Mouse (Mus musculus): ENCODE measurements at regions not wholly inside any gene's neighbourhood (a gene's known extent, or its start where the extent isn't known, plus 50 kb on each side); places are given as distances from the start of the nearest gene placed in this dataset.
A peak's percentile ranks its signal among the peaks of the same experiment; 100 is the strongest.

DNA sequence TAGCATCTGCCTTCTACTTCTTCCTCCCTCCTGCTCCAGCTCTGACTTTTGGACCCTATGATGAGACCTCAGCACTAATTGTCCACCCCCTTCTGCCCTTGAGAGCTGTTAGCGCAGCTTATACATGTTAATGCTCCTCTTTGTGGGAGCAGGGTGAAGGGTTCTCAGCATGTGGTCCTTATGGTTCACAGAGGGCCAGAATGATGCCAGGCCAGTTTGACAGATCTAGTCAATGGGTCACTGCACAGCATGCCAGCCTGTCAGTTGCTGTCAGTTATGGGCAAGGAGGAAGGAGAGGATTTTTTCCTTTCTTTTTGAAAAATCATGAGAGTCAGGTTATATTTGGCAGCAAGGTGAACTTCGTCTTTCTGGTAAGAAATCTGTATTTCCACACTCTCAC is 68.4 kb downstream of the 4931417E11Rik start:
- no peak for ATAC-seq
- Histone ChIP-seq H3K27ac (no peak overlapping the region), H3K9me3 (replicated peaks) (no peaks in the 10 kb centered on the region), H3K4me1 (no peaks in the 10 kb centered on the region), H3K4me2 (no peak overlapping the region), H3K36me3 (ENCODE audit: poor library complexity, severe bottlenecking) (no peaks in the 10 kb centered on the region), H3K4me3 (no peak overlapping the region), H3K27me3 (no peaks in the 10 kb centered on the region), H3K9ac (no peak overlapping the region)
- 81% methylated on average over 2 of the region's 2 CpGs for WGBS

DNA sequence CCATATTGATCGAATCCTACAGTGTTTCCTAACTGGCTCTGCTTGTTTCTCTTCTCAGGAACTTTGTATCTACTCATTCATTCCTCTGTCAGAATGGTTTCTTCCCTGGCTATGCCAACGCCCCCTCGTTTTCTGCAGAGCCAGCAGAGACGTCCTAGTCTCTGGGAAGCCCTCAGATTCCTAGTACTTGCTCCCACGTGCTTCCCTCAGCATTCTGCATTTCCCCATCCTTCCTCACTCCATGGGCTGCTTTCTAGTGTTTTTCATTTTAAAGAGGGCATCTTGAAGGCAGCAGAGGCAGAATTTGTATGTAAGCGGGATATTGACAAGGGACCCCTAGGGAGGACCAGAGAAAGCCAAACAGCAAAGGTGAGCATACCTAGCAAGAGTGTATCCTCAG is 80.2 kb downstream of the 4931417E11Rik start:
- no peaks in the 10 kb centered on the region for H3K27me3 ChIP-seq
- no peak for ATAC-seq
- H3K4me1 ChIP-seq, result no peaks in the 10 kb centered on the region
- no peak overlapping the region for H3K4me3 ChIP-seq
- H3K27ac ChIP-seq, result no peak overlapping the region
- H3K36me3 ChIP-seq (ENCODE audit: poor library complexity, severe bottlenecking), result no peaks in the 10 kb centered on the region
- no peak overlapping the region for H3K9ac ChIP-seq
- no peak overlapping the region for H3K4me2 ChIP-seq
- no peaks in the 10 kb centered on the region for H3K9me3 ChIP-seq (replicated peaks)
- WGBS, result 68% methylated on average over 6 of the region's 6 CpGs

DNA sequence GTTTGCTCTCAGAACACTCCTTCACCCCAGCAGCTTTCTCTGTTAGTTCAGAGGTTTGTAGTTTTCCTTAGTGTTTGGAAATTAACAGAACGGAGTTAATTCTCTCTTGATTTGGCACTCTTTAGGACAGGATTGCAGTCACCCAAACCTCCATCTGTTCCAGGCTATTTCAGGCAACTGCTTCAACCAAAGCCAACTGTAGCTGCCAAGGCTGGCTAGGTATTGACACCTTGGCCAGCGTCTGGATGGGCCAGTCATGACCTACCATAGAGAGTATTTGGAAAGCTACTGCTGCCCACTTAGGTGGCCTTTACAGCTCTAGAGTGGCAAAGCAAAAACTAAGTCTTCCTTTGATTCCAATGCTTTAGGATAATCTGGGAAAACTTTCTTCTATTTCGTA is 83.2 kb downstream of the 4931417E11Rik start:
- Histone ChIP-seq H3K36me3 (ENCODE audit: poor library complexity, severe bottlenecking) (no peaks in the 10 kb centered on the region), H3K4me2 (no peak overlapping the region), H3K9me3 (replicated peaks) (no peaks in the 10 kb centered on the region), H3K27me3 (no peaks in the 10 kb centered on the region), H3K4me1 (no peaks in the 10 kb centered on the region), H3K9ac (no peak overlapping the region), H3K4me3 (no peak overlapping the region), H3K27ac (no peak overlapping the region)
- 92% methylated on average over 3 of the region's 3 CpGs for WGBS
- no peak for ATAC-seq

DNA sequence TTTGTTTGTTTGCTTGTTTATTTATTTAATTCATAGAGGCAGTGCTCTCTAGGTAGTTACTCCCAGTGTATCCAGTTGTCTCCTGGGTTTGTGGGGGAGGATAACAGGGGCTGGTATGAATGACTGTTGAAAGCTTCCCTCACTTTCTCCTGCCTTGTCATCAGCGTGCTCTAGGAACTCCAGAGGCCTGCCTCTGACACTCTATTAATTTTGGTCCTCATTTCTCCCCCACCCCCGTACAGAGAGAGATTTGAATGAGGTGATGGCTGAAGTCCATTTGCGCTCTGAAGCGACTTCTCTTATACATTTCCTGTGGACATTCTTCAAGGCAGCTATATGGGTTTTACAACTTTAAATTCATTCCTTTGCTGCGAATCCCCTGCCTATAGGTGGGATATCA is 89.6 kb downstream of the 4931417E11Rik start:
- WGBS, result 90% methylated on average over 5 of the region's 5 CpGs
- Histone ChIP-seq H3K27me3 (no peaks in the 10 kb centered on the region), H3K9ac (no peak overlapping the region), H3K4me1 (no peaks in the 10 kb centered on the region), H3K36me3 (ENCODE audit: poor library complexity, severe bottlenecking) (no peaks in the 10 kb centered on the region), H3K4me3 (no peak overlapping the region), H3K4me2 (no peak overlapping the region), H3K9me3 (replicated peaks) (peaks cover 4% of the 10 kb centered on the region), H3K27ac (no peak overlapping the region)
- no peak for ATAC-seq

DNA sequence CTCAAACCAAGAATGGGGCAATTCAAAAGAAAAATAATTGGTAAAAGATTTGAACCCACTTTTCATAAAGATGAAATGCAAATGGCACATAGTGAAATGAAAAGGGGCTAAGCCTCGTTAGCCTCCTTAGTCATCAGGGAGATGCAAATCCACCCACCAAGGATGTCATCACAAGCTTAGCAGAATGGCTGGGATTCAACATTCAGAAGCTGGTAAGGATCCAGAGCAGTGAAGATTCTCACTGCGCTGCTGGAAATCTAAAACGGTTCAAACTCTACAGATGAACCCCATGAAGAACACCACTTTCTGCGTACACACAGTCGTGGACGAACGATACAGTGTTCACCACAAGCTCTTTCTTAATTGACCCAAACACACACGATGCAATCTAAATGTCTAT is 91.6 kb downstream of the 4931417E11Rik start:
- WGBS, result 73% methylated on average over 8 of the region's 8 CpGs
- no peak overlapping the region for H3K4me2 ChIP-seq
- H3K9ac ChIP-seq, result no peak overlapping the region
- peaks cover 4% of the 10 kb centered on the region for H3K9me3 ChIP-seq (replicated peaks)
- H3K27ac ChIP-seq, result no peak overlapping the region
- no peak for ATAC-seq
- H3K27me3 ChIP-seq, result no peaks in the 10 kb centered on the region
- H3K36me3 ChIP-seq (ENCODE audit: poor library complexity, severe bottlenecking), result no peaks in the 10 kb centered on the region
- no peaks in the 10 kb centered on the region for H3K4me1 ChIP-seq
- H3K4me3 ChIP-seq, result no peak overlapping the region

DNA sequence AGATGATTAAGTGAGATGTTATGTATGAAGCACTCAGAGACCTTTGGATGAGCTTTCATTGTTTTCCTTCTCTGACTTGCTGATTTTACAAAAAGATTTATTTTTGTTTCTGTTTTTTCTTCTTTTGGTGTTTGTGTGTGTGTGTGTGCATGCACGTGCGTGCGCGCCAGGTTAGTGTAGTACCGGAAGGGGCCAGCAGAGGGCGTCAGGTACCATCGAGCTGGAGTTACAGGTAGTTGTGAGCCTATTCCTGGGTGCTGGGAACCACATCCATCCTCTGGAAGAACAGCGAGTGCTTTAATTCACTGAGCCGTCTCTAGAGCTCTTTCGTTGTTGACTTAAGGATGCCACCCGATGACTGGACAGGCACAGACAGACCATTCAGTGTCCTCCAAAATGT is 93.2 kb downstream of the 4931417E11Rik start:
- Histone ChIP-seq H3K9ac (no peak overlapping the region), H3K4me3 (no peak overlapping the region), H3K4me2 (no peak overlapping the region), H3K27ac (no peak overlapping the region), H3K9me3 (replicated peaks) (peaks cover 4% of the 10 kb centered on the region), H3K27me3 (no peaks in the 10 kb centered on the region), H3K4me1 (no peaks in the 10 kb centered on the region), H3K36me3 (ENCODE audit: poor library complexity, severe bottlenecking) (no peaks in the 10 kb centered on the region)
- no peak for ATAC-seq
- WGBS, result 93% methylated on average over 11 of the region's 11 CpGs

DNA sequence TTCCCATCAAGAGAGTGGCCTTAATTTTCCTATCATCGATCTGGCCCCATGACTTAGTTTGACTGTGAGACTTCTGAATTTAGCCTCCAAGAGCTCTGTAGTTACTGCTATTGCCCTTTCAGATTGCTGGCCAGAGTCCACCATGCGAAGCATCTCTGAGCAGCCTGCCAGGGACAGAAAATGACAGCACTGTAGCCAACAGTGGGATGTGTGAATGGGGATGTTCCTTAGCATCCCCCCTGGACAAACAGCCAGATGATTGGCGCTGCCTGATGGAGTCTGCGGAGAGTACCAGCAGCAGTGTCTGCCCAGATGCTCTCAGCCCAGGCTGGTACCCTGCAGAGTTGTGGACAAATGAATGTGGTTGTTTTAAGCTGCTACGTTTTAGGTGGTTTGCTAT is 96.6 kb downstream of the 4931417E11Rik start:
- WGBS, result 70% methylated on average over 5 of the region's 5 CpGs
- Histone ChIP-seq H3K36me3 (ENCODE audit: poor library complexity, severe bottlenecking) (no peaks in the 10 kb centered on the region), H3K4me2 (no peak overlapping the region), H3K27ac (no peak overlapping the region), H3K4me1 (peaks cover 14% of the 10 kb centered on the region), H3K27me3 (no peaks in the 10 kb centered on the region), H3K4me3 (no peak overlapping the region), H3K9ac (no peak overlapping the region), H3K9me3 (replicated peaks) (peaks cover 4% of the 10 kb centered on the region)
- ATAC-seq, result no peak

DNA sequence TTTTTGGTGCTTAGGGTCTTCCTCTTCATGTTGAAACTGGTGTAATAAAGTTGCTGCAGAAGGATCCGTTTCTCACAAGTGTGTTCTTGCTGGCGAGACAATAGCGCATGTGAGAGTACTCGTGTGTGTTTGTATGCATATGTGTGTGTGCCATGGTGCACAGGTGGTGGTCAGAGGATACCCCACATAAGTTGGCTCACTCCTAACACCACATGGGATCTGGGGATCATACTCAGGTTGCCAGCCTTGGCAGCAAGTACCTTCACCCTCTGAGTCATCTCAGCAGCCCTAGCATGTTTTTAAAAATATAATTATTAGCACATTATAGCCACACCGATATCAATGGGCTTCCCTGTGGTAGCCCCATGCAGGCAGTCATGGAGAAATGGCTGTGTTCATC is 97.6 kb downstream of the 4931417E11Rik start:
- no peak overlapping the region for H3K4me3 ChIP-seq
- H3K9me3 ChIP-seq (replicated peaks), result peaks cover 4% of the 10 kb centered on the region
- H3K9ac ChIP-seq, result no peak overlapping the region
- 93% methylated on average over 5 of the region's 5 CpGs for WGBS
- peaks cover 14% of the 10 kb centered on the region for H3K4me1 ChIP-seq
- no peak for ATAC-seq
- no peak overlapping the region for H3K27ac ChIP-seq
- 0 out of 2 replicates have a peak, but pooled peaks cover under 1% of the 10 kb centered on the region for H3K27me3 ChIP-seq
- no peak overlapping the region for H3K4me2 ChIP-seq
- H3K36me3 ChIP-seq (ENCODE audit: poor library complexity, severe bottlenecking), result no peaks in the 10 kb centered on the region

DNA sequence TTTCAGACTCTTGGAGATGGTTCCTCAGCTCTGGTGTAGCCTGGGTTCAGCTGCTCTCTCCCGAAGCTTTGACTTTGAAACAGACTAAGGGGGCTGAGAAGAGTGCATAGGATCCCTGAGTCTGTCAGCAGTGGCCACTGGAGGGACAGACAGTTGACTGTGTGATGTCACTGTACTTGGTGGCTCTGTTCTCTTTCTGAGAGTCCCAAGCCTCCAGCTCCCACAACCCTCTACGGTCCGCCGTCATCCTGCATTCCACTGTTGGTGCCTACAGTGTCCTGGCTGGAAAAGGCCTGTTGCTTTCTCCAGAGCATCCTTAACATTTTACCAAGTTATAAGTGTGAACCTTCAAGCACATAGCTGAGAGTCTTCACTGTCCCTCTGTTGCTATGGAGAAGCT is 98.6 kb downstream of the 4931417E11Rik start:
- Histone ChIP-seq H3K36me3 (ENCODE audit: poor library complexity, severe bottlenecking) (no peaks in the 10 kb centered on the region), H3K4me2 (no peak overlapping the region), H3K27ac (no peak overlapping the region), H3K4me3 (no peak overlapping the region), H3K9me3 (replicated peaks) (no peaks in the 10 kb centered on the region), H3K4me1 (peaks cover 14% of the 10 kb centered on the region), H3K27me3 (0 out of 2 replicates have a peak, but pooled peaks cover 4% of the 10 kb centered on the region), H3K9ac (no peak overlapping the region)
- WGBS, result 94% methylated on average over 4 of the region's 4 CpGs
- ATAC-seq, result no peak

DNA sequence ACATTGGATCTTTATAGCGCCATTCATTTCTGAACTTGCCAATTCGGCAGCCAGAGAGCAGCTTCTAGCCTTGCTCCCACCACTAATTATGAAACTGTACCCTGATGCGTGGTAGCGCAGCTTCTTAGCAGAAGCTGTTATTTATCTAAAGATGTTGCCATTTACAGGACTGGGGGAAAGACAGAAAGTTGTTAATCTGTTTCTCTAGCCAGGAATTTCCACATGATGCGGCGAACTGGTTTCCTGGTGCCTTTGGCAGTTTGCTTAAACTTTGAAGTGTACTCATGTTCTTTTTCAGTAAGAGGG is 100.7 kb downstream of the 4931417E11Rik start:
- H3K4me3 ChIP-seq, result no peak overlapping the region
- 17% methylated on average over 6 of the region's 6 CpGs for WGBS

DNA sequence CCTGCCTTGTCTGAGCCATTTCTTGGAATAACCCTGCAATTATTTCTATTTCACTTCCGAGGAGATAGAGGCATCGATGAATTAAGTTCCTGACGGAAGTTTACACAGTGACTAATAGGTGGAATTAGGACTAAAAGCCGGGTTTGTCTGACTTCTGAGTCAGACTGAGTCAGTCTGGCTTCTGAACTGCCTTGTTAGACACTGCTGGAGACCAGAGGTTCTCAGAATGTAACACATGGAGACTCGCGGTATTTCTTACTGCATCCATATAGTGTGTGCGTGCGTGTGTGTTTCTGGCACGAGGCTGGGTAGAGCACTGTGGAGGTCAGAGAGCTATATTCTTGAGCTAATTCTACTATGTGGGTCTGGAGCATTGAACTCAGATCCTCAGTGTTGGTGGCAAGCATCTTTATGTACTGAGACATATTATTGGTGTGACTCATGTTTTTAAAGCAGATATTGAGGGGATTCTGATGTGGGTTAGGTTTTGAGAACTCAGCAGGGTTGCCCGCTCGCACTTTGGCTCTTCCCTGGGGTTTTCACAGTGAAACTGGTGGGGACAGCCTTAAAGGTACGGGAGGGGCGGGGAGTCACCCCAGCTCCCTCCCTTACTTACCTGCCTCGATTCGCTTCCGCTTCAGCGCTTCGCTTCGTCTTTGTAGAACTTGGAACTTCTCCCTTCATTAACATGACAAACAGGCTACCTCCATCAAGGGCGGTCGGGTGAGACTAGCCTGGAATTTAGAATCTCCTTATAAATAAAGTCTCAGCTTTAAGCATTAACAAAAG is 101.2 kb downstream of the 4931417E11Rik start:
- Histone ChIP-seq H3K27ac (no peak overlapping the region), H3K36me3 (ENCODE audit: poor library complexity, severe bottlenecking) (no peaks in the 10 kb centered on the region), H3K9me3 (replicated peaks) (no peaks in the 10 kb centered on the region), H3K4me2 (peak overlapping the region; percentile 51), H3K4me3 (no peak overlapping the region), H3K27me3 (0 out of 2 replicates have a peak, but pooled peaks cover 4% of the 10 kb centered on the region), H3K9ac (no peak overlapping the region), H3K4me1 (peaks cover 14% of the 10 kb centered on the region)
- WGBS, result 6% methylated on average over 21 of the region's 21 CpGs
- peak; percentile 75 for ATAC-seq

More for the DNA sequence above, 100.7 kb downstream of the 4931417E11Rik start:
- Histone ChIP-seq H3K4me1 (peaks cover 14% of the 10 kb centered on the region), H3K27ac (no peak overlapping the region), H3K9me3 (replicated peaks) (no peaks in the 10 kb centered on the region), H3K4me2 (peak overlapping the region; percentile 51), H3K36me3 (ENCODE audit: poor library complexity, severe bottlenecking) (no peaks in the 10 kb centered on the region), H3K9ac (no peak overlapping the region), H3K27me3 (0 out of 2 replicates have a peak, but pooled peaks cover 4% of the 10 kb centered on the region)
- ATAC-seq, result no peak

DNA sequence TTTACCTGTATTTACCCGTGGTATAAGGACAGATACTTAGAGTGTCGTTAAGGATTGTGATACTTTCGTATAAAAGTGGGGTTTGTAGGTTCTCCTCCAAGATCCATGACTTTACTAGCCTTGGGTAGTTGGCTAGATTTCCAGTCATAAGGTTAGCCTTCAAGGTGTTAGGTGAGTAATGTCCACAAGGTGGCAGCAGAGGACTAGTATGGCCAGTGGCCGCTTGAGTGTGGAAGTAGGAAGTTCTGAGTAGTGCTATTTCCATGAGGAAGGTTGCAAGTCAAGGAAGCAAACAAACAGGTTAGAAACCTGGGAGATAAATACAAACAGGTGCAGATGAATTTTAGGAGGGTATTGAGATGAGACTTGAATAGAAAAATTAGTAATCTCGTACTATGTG is 101.9 kb downstream of the 4931417E11Rik start:
- Histone ChIP-seq H3K27ac (no peak overlapping the region), H3K9ac (no peak overlapping the region), H3K9me3 (replicated peaks) (no peaks in the 10 kb centered on the region), H3K4me3 (no peak overlapping the region), H3K4me1 (peaks cover 14% of the 10 kb centered on the region), H3K27me3 (0 out of 2 replicates have a peak, but pooled peaks cover 4% of the 10 kb centered on the region), H3K36me3 (ENCODE audit: poor library complexity, severe bottlenecking) (no peaks in the 10 kb centered on the region), H3K4me2 (peak overlapping the region; percentile 51)
- ATAC-seq, result peak; percentile 87
- WGBS, result 7% methylated on average over 5 of the region's 5 CpGs

DNA sequence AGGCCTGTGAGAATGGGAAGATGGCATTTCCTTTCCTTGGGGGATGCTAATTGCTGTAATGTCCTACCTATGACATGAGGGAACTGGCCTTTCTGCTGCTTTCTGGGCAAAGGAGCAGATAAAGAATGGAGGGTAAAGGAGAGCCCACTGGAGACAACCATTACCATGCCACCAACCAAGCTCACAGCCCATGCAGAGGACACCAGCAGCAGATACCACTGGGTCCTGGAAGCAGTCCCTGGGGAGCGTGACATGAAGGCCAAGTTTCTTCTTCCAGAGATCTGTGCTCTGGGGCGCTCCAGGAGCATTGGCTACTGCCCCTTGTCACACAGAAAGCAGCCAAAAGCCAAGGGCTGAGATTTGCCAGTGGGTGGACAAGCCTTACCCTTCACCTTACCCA is 102.8 kb downstream of the 4931417E11Rik start:
- Histone ChIP-seq H3K36me3 (ENCODE audit: poor library complexity, severe bottlenecking) (no peaks in the 10 kb centered on the region), H3K4me1 (peaks cover 14% of the 10 kb centered on the region), H3K9me3 (replicated peaks) (no peaks in the 10 kb centered on the region), H3K4me3 (no peak overlapping the region), H3K27ac (no peak overlapping the region), H3K9ac (no peak overlapping the region), H3K4me2 (no peak overlapping the region), H3K27me3 (0 out of 2 replicates have a peak, but pooled peaks cover 4% of the 10 kb centered on the region)
- ATAC-seq, result no peak
- WGBS, result 81% methylated on average over 2 of the region's 2 CpGs
